Mouse (Mus musculus): ENCODE results near the gene Tas1r1. TPM values are rescaled to one million over a fixed set of nuclear protein-coding genes. Genes with fewer than 3 reads are reported as not detected.

The Tas1r1 gene
- polyA plus RNA-seq (2017; shearing (Covaris generic)) = 0.22 TPM

DNA sequence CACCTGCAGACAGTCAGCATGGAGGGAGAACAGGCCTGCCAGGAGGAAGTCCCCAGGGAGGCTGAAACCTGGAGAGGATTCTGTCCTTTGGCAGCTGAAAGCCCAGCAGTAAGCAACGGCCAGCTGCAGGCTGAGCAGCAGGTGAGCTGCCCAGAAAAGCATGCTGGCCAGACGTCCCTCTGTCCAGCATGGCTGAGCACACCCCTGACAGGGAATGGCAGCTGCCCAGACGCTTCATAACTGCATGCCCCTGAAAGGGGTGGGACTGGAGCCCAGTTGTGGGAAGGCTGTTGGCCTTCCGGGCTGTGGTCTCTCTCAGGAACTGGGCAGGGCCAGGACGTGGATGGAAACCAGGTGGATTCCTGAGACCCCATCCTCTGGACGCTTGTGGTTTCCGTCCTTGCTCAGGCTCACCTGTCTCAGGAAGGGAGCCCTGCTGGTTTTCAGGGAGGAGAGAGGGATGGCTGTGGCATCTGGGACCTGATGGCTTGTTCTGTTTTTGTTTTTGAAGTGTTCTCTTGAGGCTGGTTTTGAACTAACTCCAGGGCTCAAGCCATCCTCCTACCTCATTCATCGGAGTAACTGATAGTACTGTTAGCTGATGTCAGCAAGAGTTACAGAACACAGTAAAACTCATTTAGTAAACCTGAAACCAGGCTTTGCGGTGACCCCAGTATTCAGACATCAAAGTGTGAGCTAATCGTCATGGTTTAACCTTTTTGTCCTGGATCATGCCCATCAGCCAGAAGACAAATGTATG, at the start of gene Tas1r1:
Tas1r1 (minus strand) TSS at position 344 of the 760 bp plus-strand sequence.

DNA sequence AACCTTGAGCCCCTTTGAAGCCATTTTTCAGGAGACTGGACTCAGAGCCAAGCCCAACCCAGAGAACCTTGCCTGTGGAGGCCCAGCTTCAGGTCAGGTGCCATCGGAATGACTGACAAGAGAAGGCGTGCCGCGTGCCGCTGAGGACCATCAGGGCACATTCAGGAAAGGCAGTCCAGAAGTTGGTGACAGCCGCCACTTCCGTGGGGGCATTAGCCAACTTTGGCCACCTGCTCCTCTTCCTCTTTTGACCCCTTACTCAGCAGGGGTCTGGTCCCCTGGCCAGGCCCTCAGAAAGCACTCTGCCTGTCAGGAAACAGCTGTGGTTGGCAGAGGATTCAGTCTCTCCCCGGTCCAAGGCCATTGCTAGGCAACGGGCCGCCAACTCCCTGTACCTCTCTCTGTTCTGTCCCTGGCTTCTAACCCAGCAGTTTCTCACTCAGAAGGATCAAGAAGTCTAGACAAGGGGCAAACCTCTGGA, 33.8 kb upstream of the Tas1r1 start, which contains the start of gene Plekhg5:
Plekhg5 (plus strand) TSS at position 378 of the 481 bp plus-strand sequence.

DNA sequence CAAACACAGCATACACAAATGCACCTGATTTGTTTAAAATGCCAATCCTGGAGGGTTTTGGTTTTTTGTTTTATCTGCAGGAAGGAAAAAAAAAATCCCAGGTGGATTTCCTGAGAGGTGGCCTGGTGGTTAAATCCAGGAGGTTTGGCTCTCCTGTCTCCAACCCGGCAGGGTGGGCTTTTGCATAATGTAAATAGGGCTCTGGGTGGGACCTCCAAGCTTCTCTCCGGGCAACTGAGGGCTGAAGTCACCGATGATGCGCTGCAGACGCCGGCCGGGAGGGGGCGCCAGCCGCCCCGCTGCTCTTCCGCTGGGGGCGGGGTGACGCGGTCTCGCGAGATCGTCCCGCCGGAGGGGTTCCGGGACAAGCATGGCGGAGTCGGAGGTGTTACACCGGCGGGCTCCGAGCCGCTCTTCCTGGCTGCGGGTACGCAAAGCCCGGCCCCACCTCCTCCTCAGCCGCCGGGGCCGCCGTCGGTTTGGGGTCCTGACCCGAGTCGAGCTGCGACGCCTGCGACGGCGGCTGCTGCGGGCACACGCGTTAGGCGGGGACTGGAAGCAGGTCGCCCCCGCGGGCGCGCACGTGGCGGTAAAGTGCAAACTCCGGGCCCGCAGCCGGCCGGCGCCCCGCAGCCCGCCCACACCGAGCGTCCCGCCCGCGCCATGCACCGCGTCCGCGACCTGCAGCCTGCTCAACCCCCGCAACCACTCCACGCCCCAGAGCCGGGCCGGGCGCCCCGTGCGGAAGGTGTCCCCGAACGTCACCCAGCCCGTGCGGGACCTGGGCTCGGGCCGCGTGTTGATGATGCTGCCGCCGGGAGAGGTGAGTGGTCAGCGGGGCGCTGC, 840 bp upstream of the Tas1r1 start, which contains the start of gene Nol9:
Nol9 (plus strand) TSS at position 337 of the 846 bp plus-strand sequence.

DNA sequence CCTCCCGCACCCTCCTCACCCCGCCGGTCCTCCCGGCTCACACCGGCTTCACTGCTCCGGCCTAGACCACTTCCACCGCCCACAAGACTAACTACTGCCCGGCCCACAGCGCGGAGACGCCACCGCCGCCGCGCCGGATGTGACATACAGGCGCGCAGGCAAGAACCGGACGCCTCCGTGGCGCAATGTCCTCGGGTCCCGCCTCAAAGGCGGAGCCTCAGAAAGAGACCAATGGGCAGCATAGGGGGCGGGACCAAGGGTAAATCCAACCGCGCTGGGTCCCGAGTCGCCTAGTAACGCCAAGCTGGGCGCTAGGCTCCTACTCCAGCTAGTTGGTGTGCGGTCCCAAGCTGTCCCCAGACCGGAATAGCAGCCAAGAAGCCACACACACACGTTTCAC, 10.8 kb downstream of the Tas1r1 start, which contains the start of gene Zbtb48:
Zbtb48 (minus strand) TSS at position 148 of the 400 bp plus-strand sequence.

DNA sequence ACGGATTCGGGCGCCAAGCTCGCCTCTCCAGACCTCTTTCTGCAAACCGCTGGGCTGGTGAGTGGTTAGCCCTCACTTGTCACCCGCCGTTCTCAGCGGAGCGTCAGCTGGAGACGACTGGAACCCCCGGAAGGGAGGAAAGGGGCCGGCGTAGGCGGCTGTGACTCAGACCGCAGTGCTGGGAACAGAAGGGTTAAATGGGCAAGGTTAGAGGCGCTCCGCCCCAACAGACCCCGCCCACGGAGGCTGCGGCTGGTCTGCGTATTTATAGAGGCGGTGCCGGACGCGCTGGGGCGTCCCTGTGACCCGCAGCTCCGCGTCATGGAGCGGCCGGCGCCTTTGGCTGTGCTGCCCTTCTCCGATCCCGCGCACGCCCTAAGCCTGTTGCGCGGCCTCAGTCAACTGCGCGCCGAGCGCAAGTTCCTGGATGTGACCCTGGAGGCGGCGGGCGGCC, 29.7 kb downstream of the Tas1r1 start, which contains the start of gene Klhl21:
Klhl21 (plus strand) TSS at position 182 of the 454 bp plus-strand sequence.

DNA sequence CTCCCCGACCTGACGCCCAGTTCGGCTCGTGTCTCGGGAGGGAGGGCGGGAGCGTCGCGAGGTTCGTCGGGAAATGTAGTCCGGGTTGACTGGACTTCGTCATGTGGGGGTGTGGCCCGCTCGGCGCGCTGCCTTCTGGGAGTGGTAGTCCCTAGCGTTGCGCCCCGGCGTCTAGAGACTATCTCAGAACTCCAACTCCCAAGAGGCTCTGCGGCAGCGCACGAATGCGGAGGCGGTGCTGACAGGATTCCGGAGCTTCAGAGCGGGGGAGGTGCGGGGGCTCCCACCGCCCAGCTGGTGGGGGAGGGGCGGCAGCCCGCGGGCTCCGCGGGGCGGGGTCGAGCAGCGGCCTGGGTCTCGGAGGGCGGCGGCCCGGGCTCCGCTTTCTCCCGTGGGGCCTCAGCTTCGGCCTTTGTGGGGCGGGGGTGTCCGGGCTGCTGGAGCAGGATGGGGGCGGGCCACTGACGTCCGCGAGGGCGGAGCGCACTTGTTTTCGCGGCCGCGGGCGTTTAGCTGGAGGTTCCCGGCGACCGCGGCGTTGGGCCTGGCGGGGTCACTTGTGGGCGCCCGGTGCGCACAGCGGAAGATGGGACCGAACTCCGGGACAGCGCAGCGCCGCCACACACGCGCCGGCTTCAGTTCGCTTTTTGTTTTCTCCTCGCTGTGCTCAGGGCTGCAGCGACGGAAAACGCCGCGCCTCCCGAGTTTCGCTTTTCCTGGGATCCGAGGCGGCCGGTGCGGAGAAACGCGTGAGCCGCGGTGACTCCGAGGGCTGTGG, 42.0 kb downstream of the Tas1r1 start, which contains the start of gene Phf13:
Phf13 (minus strand) TSS at position 86 of the 778 bp plus-strand sequence.

DNA sequence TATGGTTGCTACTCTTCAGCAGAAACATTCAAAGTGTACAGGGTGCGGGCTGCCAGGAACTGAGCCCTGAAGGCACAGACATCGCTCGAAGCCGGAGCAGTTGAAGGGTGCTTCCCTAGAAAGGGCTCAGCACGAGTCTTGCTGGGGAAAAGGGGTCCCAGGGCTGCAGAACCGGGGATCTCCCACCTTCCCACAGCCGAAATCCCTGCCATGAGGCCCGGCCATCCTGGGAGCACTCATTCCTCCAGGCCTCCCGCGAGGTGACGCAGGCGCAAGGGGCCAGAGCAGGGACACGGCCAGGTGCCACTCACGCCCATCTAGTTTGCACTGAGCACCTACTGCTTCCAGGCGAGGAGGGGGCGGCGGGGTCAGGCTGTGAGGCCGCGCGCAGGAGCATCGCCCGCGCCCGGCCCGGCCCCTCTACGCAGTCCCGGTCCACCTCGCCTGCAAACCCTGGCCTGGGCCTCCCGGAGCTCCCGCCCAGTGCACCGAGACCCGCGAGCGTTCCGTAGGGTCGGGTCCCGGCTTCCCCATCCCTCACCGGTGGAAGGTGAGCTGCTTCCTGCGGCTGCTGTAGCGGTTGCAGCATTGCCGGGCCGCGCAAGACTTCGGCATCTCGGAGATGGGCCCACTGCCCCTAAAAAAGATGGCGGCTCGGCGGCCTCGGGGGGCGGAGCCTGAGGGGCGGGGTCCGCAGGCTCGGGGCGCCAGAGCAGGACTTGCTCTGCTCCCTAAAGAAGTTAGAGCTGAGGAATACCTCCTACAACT, 49.8 kb downstream of the Tas1r1 start, which contains the start of gene Thap3:
Thap3 (minus strand) TSS at position 656 of the 768 bp plus-strand sequence.

Other genes starting within 250 kb of the Tas1r1 start
- gene Camta1, start 176.7 kb downstream of the Tas1r1 start, polyA plus RNA-seq (2017; shearing (Covaris generic)) = 44.3 TPM
- 41.6 TPM for gene Dnajc11, start 104.9 kb downstream of the Tas1r1 start, polyA plus RNA-seq (2017; shearing (Covaris generic))
- gene Thap3, start 49.6 kb downstream of the Tas1r1 start, polyA plus RNA-seq (2017; shearing (Covaris generic)) = 84.0 TPM
- 73.5 TPM for gene Phf13, start 42.3 kb downstream of the Tas1r1 start, polyA plus RNA-seq (2017; shearing (Covaris generic))
- 39.7 TPM for gene Klhl21, start 29.8 kb downstream of the Tas1r1 start, polyA plus RNA-seq (2017; shearing (Covaris generic))
- gene Zbtb48, start 10.9 kb downstream of the Tas1r1 start, polyA plus RNA-seq (2017; shearing (Covaris generic)) = 21.7 TPM
- gene Nol9, start 753 bp upstream of the Tas1r1 start, polyA plus RNA-seq (2017; shearing (Covaris generic)) = 43.0 TPM
- gene Plekhg5, start 33.9 kb upstream of the Tas1r1 start, polyA plus RNA-seq (2017; shearing (Covaris generic)) = 4.8 TPM
- 252 TPM for gene Tnfrsf25, start 77.4 kb upstream of the Tas1r1 start, polyA plus RNA-seq (2017; shearing (Covaris generic))
- 39.6 TPM for gene Espn, start 113.8 kb upstream of the Tas1r1 start, polyA plus RNA-seq (2017; shearing (Covaris generic))
- 0.15 TPM for gene Hes2, start 120.3 kb upstream of the Tas1r1 start, polyA plus RNA-seq (2017; shearing (Covaris generic))
- 105 TPM for gene Acot7, start 139.6 kb upstream of the Tas1r1 start, polyA plus RNA-seq (2017; shearing (Covaris generic))
- not detected for gene Gpr153, start 235.7 kb upstream of the Tas1r1 start, polyA plus RNA-seq (2017; shearing (Covaris generic))

Measured in effector memory CD4-positive, alpha-beta T cell, adult 7 months (primary cell).